Mouse (Mus musculus) kidney, postnatal 14 days (tissue): Measurements from ENCODE around the gene Mmp7.

Experiments used
- DNase-seq: peaks from one replicate; pipeline ENCODE4 v3.0.0; 2022; ENCODE audit warnings: mixed read lengths

The Mmp7 gene

DNA sequence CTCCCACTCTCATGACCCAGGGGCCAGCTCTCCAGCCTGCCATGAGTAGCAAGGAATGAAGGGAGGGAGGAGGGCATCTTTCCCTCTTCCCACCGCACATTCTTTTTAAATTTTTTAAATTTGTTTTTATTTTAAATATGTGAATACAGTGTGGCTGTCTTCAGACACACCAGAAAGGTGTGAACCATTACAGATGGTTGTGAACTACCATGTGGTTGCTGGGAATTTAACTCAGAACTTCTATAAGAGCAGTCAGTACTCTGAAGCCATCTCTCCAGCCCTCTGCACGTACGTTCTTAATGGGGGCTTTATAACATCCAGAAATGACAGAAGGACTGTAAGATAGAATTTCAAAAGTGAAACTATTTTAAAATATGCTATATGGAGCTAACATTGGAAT is 57.0 kb downstream of the Mmp7 start:
- no peak for DNase-seq
